Mouse (Mus musculus) heart, embryonic 11.5 days (tissue): ENCODE results near the gene Nsg2. TPM values are rescaled to one million over a fixed set of nuclear protein-coding genes. Genes with fewer than 3 reads are reported as not detected.

Experiments used
- ATAC-seq: fragments of 200-750 bp; cut with Nextera tagmentation; replicated peaks from 2 replicates; pipeline ENCODE4 v1.8.0; 2017; ENCODE audit warnings: moderate library complexity; ENCODE audit not compliant: insufficient number of reproducible peaks, low FRiP score, low TSS enrichment
- H3K27ac ChIP-seq: fragments of 300-500 bp; sonication (generic); 2 replicates; pipeline ENCODE4 v1.5.1; 2014; ENCODE audit warnings: mild to moderate bottlenecking, low read depth, low read length
- H3K27me3 ChIP-seq: fragments of 300-500 bp; sonication (generic); 2 replicates; pipeline ENCODE4 v1.6.1; 2014; ENCODE audit warnings: mild to moderate bottlenecking, low read length, mixed read lengths; ENCODE audit not compliant: control insufficient read depth, insufficient read depth
- H3K36me3 ChIP-seq: fragments of 300-500 bp; sonication (generic); 2 replicates; pipeline ENCODE4 v1.6.1; 2014; ENCODE audit warnings: mild to moderate bottlenecking, low read length, moderate library complexity, mixed read lengths; ENCODE audit not compliant: control insufficient read depth, insufficient read depth
- H3K4me1 ChIP-seq: fragments of 300-500 bp; sonication (generic); 2 replicates; pipeline ENCODE4 v1.6.1; 2014; ENCODE audit warnings: low read length; ENCODE audit not compliant: control insufficient read depth, insufficient read depth
- H3K4me2 ChIP-seq: fragments of 300-500 bp; sonication (generic); 2 replicates; pipeline ENCODE4 v1.6.1; 2014; ENCODE audit warnings: mild to moderate bottlenecking, moderate library complexity
- H3K4me3 ChIP-seq: fragments of 300-500 bp; sonication (generic); 2 replicates; pipeline ENCODE4 v1.5.1; 2014; ENCODE audit warnings: low read depth, low read length
- H3K9ac ChIP-seq: fragments of 300-500 bp; sonication (generic); 2 replicates; pipeline ENCODE4 v1.6.1; 2014; ENCODE audit warnings: mild to moderate bottlenecking, low read depth, low read length, moderate library complexity
- H3K9me3 ChIP-seq: fragments of 300-500 bp; sonication (generic); replicated peaks from 2 replicates; pipeline ENCODE4 v1.6.1; 2016; ENCODE audit warnings: low read length; ENCODE audit not compliant: control insufficient read depth
- WGBS: fragments of 180-500 bp; shearing (Covaris S2); extraction: QIAGEN DNeasy Blood & Tissue Kit; methylation state at CpG from one replicate; pipeline ENCODE4 v1.1.7; 2014; ENCODE audit not compliant: insufficient replicate concordance; 5-methylcytosine and 5-hydroxymethylcytosine counted together
- polyA plus RNA-seq: library from polyadenylated mRNA; unstranded; fragments of >200 nt; fragmentation: Nextera tagmentation; extraction: Ambion mirVana; gene quantifications from 2 replicates; pipeline ENCODE4 v1.2.1, GENCODE M21; 2014

Nsg2 gene
- polyA plus RNA-seq, 1 experiment from 2014 or later: 0.82 TPM

- 76% methylated on average over 2 of the region's 2 CpGs for WGBS
- H3K4me3 ChIP-seq: no peak overlapping the region
Observed at GRCm38 (mm10) chr11:32075163-32075562, 74.9 kb downstream of the Nsg2 start.

DNA sequence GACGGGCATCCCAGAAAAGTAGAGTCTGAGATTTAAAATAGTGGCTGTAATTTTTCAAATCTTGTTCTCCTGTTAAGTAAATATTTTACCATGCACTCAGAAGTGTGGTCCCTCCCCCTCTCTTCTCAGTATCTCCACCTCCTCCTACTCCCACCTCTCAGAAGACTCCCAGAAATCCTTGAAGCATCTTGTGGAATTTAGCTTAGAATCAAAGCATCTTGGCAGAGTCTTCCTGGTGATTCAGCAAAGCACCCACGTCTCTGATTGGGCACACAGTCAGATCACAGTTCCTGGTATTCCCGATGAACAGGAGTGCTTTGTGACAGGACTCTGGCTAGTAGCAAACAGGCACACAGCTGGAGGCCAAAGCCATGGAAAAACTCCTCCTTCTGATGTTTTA lies 83.2 kb downstream of the Nsg2 start:
- no peak overlapping the region for H3K27ac ChIP-seq
- no peak overlapping the region for H3K9ac ChIP-seq
- no peaks in the 10 kb centered on the region for H3K9me3 ChIP-seq
- 53% methylated on average over 3 of the region's 3 CpGs for WGBS
- no peaks in the 10 kb centered on the region for H3K36me3 ChIP-seq
- H3K4me3 ChIP-seq: no peak overlapping the region
- 0 out of 2 replicates have a peak, but pooled peaks cover 3% of the 10 kb centered on the region for H3K4me1 ChIP-seq
- ATAC-seq: no peak
- no peak overlapping the region for H3K4me2 ChIP-seq
- H3K27me3 ChIP-seq: no peaks in the 10 kb centered on the region

More at GRCm38 (mm10) chr11:32075163-32075562, 74.9 kb downstream of the Nsg2 start:
- no peak for ATAC-seq
- Histone ChIP-seq H3K36me3 (no peaks in the 10 kb centered on the region), H3K9ac (no peak overlapping the region), H3K4me1 (no peaks in the 10 kb centered on the region), H3K4me2 (no peak overlapping the region), H3K27me3 (no peaks in the 10 kb centered on the region), H3K9me3 (no peaks in the 10 kb centered on the region), H3K27ac (no peak overlapping the region)

DNA sequence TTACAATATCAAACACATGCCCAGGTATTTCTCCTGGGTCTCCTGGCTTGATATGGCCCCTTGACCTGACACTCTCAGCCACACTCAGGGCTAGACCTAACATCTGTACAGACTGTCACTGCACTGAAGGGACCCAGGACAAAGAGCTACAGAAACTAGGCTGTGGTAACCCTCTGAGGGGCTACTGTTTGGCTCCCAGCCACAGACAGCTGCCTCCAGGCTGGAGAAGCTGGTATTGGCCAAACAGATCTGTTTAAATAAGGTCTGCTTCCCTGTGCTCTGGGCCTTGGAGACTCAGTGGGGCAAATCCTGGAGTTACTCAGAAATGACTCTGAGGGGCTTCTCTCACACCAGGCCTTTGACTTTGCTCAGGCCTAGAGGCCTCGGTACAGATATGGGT lies 86.3 kb downstream of the Nsg2 start:
- Histone ChIP-seq H3K27me3 (no peaks in the 10 kb centered on the region), H3K4me2 (no peak overlapping the region), H3K9ac (no peak overlapping the region), H3K27ac (no peak overlapping the region), H3K4me3 (no peak overlapping the region), H3K4me1 (no peaks in the 10 kb centered on the region), H3K9me3 (no peaks in the 10 kb centered on the region), H3K36me3 (no peaks in the 10 kb centered on the region)
- WGBS: 67% methylated on average over 1 of the region's 1 CpGs
- no peak for ATAC-seq

DNA sequence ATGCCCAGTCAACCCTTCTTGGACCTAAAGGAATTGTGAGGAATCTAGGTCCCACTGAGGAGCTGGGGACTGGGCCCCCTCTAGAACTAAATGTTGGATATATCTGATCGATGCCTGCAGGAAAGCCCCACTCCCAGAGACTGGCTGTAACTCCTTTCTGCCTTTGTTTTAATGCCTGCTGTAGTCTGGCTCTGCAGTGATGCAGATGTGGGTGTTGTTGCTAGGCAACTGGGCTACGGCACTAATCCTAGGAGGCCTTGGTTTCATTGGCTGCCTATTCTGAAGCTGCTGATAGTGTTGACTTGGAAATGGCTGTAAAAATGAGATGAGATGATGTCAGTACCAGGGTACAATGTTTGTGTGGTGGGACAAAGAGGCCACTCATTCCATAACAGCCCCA lies 87.1 kb downstream of the Nsg2 start:
- H3K27ac ChIP-seq: no peak overlapping the region
- no peaks in the 10 kb centered on the region for H3K36me3 ChIP-seq
- ATAC-seq: no peak
- H3K9ac ChIP-seq: no peak overlapping the region
- no peaks in the 10 kb centered on the region for H3K9me3 ChIP-seq
- no peak overlapping the region for H3K4me2 ChIP-seq
- no peaks in the 10 kb centered on the region for H3K27me3 ChIP-seq
- H3K4me1 ChIP-seq: no peaks in the 10 kb centered on the region
- H3K4me3 ChIP-seq: no peak overlapping the region
- 27% methylated on average over 2 of the region's 2 CpGs for WGBS

DNA sequence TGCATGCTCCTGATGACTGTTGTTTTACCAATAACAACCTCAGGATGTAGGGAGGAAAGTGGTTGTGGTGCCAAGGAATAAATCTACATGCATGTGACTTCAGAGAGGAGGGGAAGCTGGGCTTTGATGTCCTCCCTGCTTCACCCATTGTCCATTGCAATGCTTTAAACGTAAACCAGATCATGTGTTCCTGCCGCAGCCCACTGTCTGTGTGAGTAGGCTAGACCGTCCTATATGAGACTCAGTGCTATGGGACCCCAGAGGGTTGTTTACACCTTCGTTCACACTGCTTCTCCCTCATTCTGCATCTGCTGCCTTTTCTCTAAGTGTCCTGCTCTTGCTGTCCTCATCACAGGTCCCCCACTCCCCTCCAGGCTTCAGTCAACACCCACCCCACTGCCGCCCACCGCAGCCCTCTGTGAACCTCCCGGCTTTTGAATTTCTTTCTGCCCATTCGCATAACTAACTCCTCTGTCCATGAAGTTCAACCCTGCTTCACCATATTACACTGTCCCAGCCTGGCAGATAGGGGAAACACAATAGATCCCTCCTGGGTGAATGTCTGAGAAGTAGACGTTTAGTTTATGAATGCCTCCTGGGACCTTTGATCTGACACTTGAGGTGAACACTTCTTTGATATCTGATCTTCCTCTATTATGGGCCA lies 87.6 kb downstream of the Nsg2 start:
- no peaks in the 10 kb centered on the region for H3K4me1 ChIP-seq
- H3K9ac ChIP-seq: no peak overlapping the region
- WGBS: 78% methylated on average over 9 of the region's 9 CpGs
- H3K4me2 ChIP-seq: no peak overlapping the region
- no peaks in the 10 kb centered on the region for H3K9me3 ChIP-seq
- no peak overlapping the region for H3K27ac ChIP-seq
- H3K4me3 ChIP-seq: no peak overlapping the region
- ATAC-seq: no peak
- H3K27me3 ChIP-seq: no peaks in the 10 kb centered on the region
- H3K36me3 ChIP-seq: no peaks in the 10 kb centered on the region

- no peak for ATAC-seq
- WGBS: 72% methylated on average over 4 of the region's 4 CpGs
Observed at GRCm38 (mm10) chr11:32095793-32096192, 95.5 kb downstream of the Nsg2 start.

GRCm38 (mm10) chr11:32096346-32096745 lies 96.1 kb downstream of the Nsg2 start:
- H3K9ac ChIP-seq: no peak overlapping the region
- ATAC-seq: no peak
- H3K27ac ChIP-seq: no peak overlapping the region
- 0 out of 2 replicates have a peak, but pooled peaks cover 5% of the 10 kb centered on the region for H3K27me3 ChIP-seq
- no peak overlapping the region for H3K4me2 ChIP-seq
- H3K36me3 ChIP-seq: no peaks in the 10 kb centered on the region
- WGBS: 81% methylated on average over 6 of the region's 6 CpGs
- H3K4me1 ChIP-seq: no peaks in the 10 kb centered on the region
- H3K9me3 ChIP-seq: no peaks in the 10 kb centered on the region
- H3K4me3 ChIP-seq: no peak overlapping the region

More at GRCm38 (mm10) chr11:32095793-32096192, 95.5 kb downstream of the Nsg2 start:
- Histone ChIP-seq H3K4me1 (no peaks in the 10 kb centered on the region), H3K27me3 (0 out of 2 replicates have a peak, but pooled peaks cover 3% of the 10 kb centered on the region), H3K27ac (no peak overlapping the region), H3K9ac (no peak overlapping the region), H3K9me3 (no peaks in the 10 kb centered on the region), H3K4me2 (no peak overlapping the region), H3K4me3 (no peak overlapping the region), H3K36me3 (no peaks in the 10 kb centered on the region)

DNA sequence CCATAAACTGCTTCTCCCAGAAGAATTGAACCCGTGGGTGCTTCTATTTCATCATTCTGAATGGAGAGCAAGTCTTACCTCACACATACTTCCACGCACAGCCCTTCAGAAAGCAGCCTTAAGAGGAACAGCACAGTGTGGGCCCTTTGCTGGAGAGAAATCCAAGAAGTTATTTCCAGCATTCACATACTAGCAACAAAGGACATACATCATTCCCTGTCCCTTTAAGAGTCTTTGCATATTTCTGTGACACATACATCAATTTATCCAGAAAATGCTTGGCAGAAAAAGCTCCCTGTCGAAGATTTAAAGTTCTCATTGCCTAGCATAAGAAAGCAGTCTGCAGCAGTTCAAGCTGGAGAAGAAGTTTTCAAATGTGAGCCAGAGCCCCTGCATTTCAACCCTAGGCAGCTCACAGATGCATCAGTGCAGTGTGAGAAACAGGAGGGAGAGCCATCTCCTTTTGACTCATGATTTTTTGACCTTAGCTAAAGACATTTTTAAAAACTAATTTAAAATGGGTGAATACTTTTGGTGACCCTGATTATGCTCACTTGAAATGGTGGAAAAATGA lies 100.9 kb downstream of the Nsg2 start:
- H3K4me2 ChIP-seq: no peak overlapping the region
- WGBS: 52% methylated on average over 3 of the region's 3 CpGs
- H3K27ac ChIP-seq: no peak overlapping the region
- H3K4me3 ChIP-seq: no peak overlapping the region
- H3K27me3 ChIP-seq: 0 out of 2 replicates have a peak, but pooled peaks cover 2% of the 10 kb centered on the region
- peaks cover 7% of the 10 kb centered on the region; the same call in 1 of the 2 replicates for H3K4me1 ChIP-seq
- no peak overlapping the region for H3K9ac ChIP-seq
- H3K9me3 ChIP-seq: no peaks in the 10 kb centered on the region
- no peaks in the 10 kb centered on the region for H3K36me3 ChIP-seq
- no peak for ATAC-seq
